Mouse (Mus musculus) cortical plate, adult 2 months (tissue): ENCODE data around the gene Crhr1.

ENCODE experiments used
- CTCF ChIP-seq: fragments of 200-500 bp; IDR thresholded peaks from 2 replicates; pipeline ENCODE4 v1.5.1; 2011; ENCODE audit warnings: mild to moderate bottlenecking, control low read depth, low read length; ENCODE audit not compliant: insufficient read depth; ENCODE audit errors: extremely low read depth
- POLR2A ChIP-seq: fragments of 200-500 bp; IDR thresholded peaks from 2 replicates; pipeline ENCODE4 v1.6.1; 2011; ENCODE audit warnings: mild to moderate bottlenecking, low read length, control low read depth; ENCODE audit not compliant: insufficient read depth; ENCODE audit errors: extremely low read depth

GRCm38 (mm10) chr11:104203271-104203670 is 70.6 kb downstream of the Crhr1 start:
- TF ChIP-seq CTCF: no peak
- TF ChIP-seq POLR2A: no peak
